Mouse (Mus musculus): ENCODE measurements at regions not wholly inside any gene's neighbourhood (a gene's known extent, or its start where the extent isn't known, plus 50 kb on each side); places are given as distances from the start of the nearest gene placed in this dataset.
"Not testable (repeated sequence)": the region's sequence is repeated elsewhere in the genome, so short reads cannot be mapped to it uniquely, and the experiment has no call there.

DNA sequence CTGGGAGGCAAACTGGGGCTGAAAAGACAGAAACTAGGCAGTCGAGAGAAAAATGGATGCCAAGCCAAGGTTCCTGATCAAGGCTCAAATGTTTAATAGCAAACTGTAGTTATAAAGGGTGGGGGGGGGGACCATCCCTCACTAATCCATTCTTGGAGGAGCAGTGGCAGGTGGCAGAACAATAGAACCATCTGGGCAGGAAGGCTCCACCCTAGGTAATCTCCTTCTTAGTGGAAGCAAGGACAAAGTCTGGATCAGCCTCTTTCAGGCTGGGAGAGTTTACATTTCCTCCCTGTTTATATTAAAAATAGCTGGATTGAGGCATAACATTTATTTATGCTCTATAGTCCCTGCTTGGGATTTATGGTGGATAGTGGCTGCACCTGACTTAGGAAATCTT, 180.8 kb downstream of the Cdh9 start:
- H3K9ac ChIP-seq (replicated peaks; ENCODE audit: low read length), result no peak overlapping the region
- 75% methylated on average over 1 of the region's 1 CpGs for WGBS
- no peak for ATAC-seq

DNA sequence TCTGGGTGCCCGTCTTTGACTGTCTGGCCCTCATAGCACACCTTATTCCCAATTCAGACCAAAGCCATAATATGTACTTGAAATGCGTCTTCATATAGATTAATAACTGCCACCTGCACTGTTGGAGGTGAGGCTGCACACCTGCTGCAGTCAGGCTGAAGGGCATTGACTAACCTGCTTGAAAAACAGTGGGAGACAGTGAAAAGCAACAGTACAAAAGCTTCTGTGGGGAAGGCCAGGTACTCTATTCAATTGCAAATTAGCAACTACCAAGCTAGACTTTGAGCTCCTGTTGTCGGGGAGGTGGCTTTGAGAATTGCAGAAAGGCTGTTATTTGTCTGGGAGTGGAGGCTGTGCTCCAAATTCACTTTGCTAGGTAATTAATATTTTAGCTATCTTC, 181.4 kb downstream of the Cdh9 start:
- not testable (repeated sequence) for H3K4me3 ChIP-seq (ENCODE audit: low read length); H3K9me3 ChIP-seq (ENCODE audit: low read length); H3K4me2 ChIP-seq (ENCODE audit: low read depth, low read length); H3K27me3 ChIP-seq (ENCODE audit: insufficient read depth, low read length); H3K36me3 ChIP-seq (ENCODE audit: insufficient read depth, low read length); H3K27ac ChIP-seq; H3K9ac ChIP-seq (replicated peaks; ENCODE audit: low read length); DNase-seq (ENCODE audit: low spot score); H3K4me1 ChIP-seq (ENCODE audit: insufficient read depth, low read length); ATAC-seq
- 77% methylated on average over 3 of the region's 3 CpGs for WGBS

More for the DNA sequence above, 180.8 kb downstream of the Cdh9 start:
- no peaks in the 10 kb centered on the region for H3K27me3 ChIP-seq (ENCODE audit: insufficient read depth, low read length)
- H3K4me2 ChIP-seq (ENCODE audit: low read depth, low read length), result no peak overlapping the region
- TF ChIP-seq CTCF (IDR thresholded peaks at IDR 0.05; ENCODE audit: low read depth), result no peak
- H3K4me1 ChIP-seq (ENCODE audit: insufficient read depth, low read length), result no peaks in the 10 kb centered on the region
- no peaks in the 10 kb centered on the region for H3K9me3 ChIP-seq (ENCODE audit: low read length)
- H3K36me3 ChIP-seq (ENCODE audit: insufficient read depth, low read length), result no peaks in the 10 kb centered on the region
- no peak for DNase-seq (ENCODE audit: low spot score)
- no peak overlapping the region for H3K4me3 ChIP-seq (ENCODE audit: low read length)
- H3K27ac ChIP-seq, result no peak overlapping the region

DNA sequence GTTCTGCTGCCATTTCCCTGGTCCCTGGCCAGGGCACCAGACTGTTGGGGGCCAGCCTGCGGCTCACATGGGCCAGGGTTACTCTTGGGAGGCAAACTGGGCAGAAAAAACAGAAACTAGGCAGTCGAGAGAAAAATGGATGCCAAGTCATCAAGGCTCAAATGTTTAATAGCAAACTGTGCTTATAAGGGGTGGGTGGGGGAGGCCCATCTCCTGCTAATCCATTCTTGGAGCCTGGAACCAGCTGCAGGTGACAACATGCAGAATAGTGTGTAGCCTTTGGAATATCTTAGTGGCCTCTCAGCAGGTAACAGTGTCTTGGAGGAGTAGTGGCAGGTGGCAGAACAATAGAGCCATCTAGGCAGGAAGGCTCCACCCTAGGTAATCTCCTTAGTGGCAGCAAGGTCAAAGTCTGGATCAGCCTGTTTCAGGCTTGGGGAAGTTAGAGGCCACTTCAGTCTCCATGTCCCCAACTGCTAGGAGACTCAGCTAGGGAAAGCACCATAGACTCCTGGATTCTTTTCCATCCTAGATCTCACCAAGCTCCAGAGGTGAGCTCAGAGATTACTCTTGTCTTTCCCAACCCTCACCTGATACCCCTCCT, 186.5 kb downstream of the Cdh9 start:
- Histone ChIP-seq H3K4me1 (ENCODE audit: insufficient read depth, low read length) (no peaks in the 10 kb centered on the region), H3K9ac (replicated peaks; ENCODE audit: low read length) (no peak overlapping the region), H3K36me3 (ENCODE audit: insufficient read depth, low read length) (no peaks in the 10 kb centered on the region), H3K27me3 (ENCODE audit: insufficient read depth, low read length) (no peaks in the 10 kb centered on the region), H3K27ac (no peak overlapping the region), H3K9me3 (ENCODE audit: low read length) (no peaks in the 10 kb centered on the region), H3K4me3 (ENCODE audit: low read length) (no peak overlapping the region), H3K4me2 (ENCODE audit: low read depth, low read length) (no peak overlapping the region)
- 45% methylated on average over 2 of the region's 2 CpGs for WGBS
- no peak for TF ChIP-seq CTCF (IDR thresholded peaks at IDR 0.05; ENCODE audit: low read depth)
- no peak for DNase-seq (ENCODE audit: low spot score)
- ATAC-seq, result no peak

DNA sequence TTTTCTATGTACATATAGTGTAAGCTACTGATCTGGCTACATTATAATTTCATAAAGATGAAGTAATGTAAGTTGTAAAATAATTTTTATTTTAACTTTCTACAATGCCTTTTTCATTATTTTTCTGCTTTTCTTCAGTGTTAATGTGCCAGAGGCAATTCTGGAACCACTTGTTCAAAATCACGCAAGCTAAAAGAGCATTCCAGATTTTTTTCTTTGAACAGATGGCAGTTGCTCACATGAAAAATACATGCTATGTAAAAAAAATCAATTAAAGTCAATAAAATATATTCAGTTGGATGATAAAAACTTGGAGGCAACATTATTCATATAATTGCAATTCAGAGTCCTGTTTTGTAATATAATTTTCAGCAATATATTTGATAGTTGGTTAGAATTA, 194.7 kb downstream of the Cdh9 start:
- no peak for TF ChIP-seq CTCF (IDR thresholded peaks at IDR 0.05; ENCODE audit: low read depth)
- Histone ChIP-seq H3K9me3 (ENCODE audit: low read length) (no peaks in the 10 kb centered on the region), H3K4me1 (ENCODE audit: insufficient read depth, low read length) (no peaks in the 10 kb centered on the region), H3K4me2 (ENCODE audit: low read depth, low read length) (no peak overlapping the region), H3K36me3 (ENCODE audit: insufficient read depth, low read length) (no peaks in the 10 kb centered on the region), H3K27me3 (ENCODE audit: insufficient read depth, low read length) (no peaks in the 10 kb centered on the region), H3K4me3 (ENCODE audit: low read length) (no peak overlapping the region), H3K9ac (replicated peaks; ENCODE audit: low read length) (no peak overlapping the region), H3K27ac (no peak overlapping the region)
- DNase-seq (ENCODE audit: low spot score) (no peak), ATAC-seq (no peak)
- WGBS, result 83% methylated on average over 1 of the region's 1 CpGs

DNA sequence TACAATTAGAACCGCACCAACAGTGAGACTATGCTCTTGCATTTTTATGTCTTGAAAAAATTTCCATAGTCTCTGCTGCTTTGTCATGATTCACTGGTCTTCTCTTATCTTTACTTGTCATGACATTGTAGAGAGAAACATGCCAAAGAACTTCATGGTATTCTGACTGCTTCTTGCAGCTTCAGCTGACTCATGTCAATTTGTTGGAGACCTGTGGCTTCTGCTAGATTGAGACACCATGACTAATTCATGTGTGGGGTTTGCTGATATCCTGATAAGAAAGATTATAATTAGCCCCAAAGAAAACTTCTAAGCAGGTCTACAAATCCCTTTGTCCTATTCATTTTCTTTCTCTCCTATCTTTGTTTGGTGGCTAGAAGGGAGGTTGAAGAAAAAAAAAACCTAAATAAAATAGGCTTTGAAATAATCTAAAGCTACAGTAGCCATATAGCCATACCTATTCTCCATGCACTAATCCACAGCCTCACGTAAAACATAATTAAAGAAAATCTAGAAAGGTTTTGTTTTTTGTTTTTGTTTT, 204.7 kb downstream of the Cdh9 start:
- H3K9me3 ChIP-seq (ENCODE audit: low read length), result no peaks in the 10 kb centered on the region
- no peaks in the 10 kb centered on the region for H3K27me3 ChIP-seq (ENCODE audit: insufficient read depth, low read length)
- no peaks in the 10 kb centered on the region for H3K36me3 ChIP-seq (ENCODE audit: insufficient read depth, low read length)
- TF ChIP-seq CTCF (IDR thresholded peaks at IDR 0.05; ENCODE audit: low read depth), result no peak
- WGBS, result 93% methylated on average over 2 of the region's 2 CpGs
- DNase-seq (ENCODE audit: low spot score), result no peak
- H3K4me1 ChIP-seq (ENCODE audit: insufficient read depth, low read length), result no peaks in the 10 kb centered on the region
- no peak overlapping the region for H3K9ac ChIP-seq (replicated peaks; ENCODE audit: low read length)
- no peak overlapping the region for H3K4me2 ChIP-seq (ENCODE audit: low read depth, low read length)
- no peak overlapping the region for H3K4me3 ChIP-seq (ENCODE audit: low read length)
- no peak overlapping the region for H3K27ac ChIP-seq
- ATAC-seq, result no peak

DNA sequence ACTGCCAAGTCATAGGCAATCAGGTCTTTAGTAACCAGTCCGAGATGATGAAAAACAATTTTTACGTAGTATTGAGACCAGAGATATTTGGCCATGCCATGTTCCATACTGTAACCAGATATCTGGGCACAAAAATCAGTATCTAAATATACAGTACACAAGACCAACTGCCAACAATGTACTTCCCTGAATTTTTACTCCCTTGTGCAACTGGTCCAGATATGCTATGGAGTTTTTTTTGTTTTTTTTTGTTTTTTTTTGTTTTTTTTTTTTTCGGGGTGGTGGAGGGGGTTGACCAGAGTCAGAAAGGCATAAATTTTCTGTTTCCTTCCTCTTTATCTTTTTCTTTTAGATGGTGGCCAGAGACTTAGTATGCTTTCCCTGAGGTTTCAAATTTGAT, 205.9 kb downstream of the Cdh9 start:
- ATAC-seq, result no peak
- no peaks in the 10 kb centered on the region for H3K36me3 ChIP-seq (ENCODE audit: insufficient read depth, low read length)
- 97% methylated on average over 3 of the region's 3 CpGs for WGBS
- H3K4me3 ChIP-seq (ENCODE audit: low read length), result no peak overlapping the region
- no peaks in the 10 kb centered on the region for H3K27me3 ChIP-seq (ENCODE audit: insufficient read depth, low read length)
- no peak overlapping the region for H3K27ac ChIP-seq
- no peak for DNase-seq (ENCODE audit: low spot score)
- no peak overlapping the region for H3K4me2 ChIP-seq (ENCODE audit: low read depth, low read length)
- H3K4me1 ChIP-seq (ENCODE audit: insufficient read depth, low read length), result no peaks in the 10 kb centered on the region
- H3K9ac ChIP-seq (replicated peaks; ENCODE audit: low read length), result no peak overlapping the region
- no peak for TF ChIP-seq CTCF (IDR thresholded peaks at IDR 0.05; ENCODE audit: low read depth)
- H3K9me3 ChIP-seq (ENCODE audit: low read length), result no peaks in the 10 kb centered on the region

DNA sequence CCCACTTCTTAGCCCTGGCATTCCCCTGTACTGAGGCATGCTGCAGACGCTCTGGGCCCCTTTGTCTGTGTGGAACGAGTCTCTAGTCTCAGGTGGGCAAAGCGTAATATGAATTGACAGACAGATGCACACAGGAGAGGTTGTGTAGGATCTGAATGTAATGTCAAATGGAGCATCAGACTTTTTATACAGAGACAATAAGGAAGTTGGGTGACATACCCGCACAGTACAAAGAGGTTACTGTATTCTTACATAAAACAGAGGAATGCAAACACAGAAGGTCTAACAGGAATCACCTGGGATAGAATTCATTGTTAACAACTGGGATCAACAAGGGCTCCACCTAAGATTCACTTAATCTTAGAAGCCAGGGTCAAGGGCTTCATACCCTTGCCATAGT, 247.3 kb downstream of the Cdh9 start:
- ATAC-seq; H3K4me3 ChIP-seq (ENCODE audit: low read length); H3K36me3 ChIP-seq (ENCODE audit: insufficient read depth, low read length); H3K27me3 ChIP-seq (ENCODE audit: insufficient read depth, low read length); DNase-seq (ENCODE audit: low spot score); H3K9me3 ChIP-seq (ENCODE audit: low read length); H3K27ac ChIP-seq; H3K4me1 ChIP-seq (ENCODE audit: insufficient read depth, low read length); H3K9ac ChIP-seq (replicated peaks; ENCODE audit: low read length); H3K4me2 ChIP-seq (ENCODE audit: low read depth, low read length): not testable (repeated sequence)
- WGBS, result 84% methylated on average over 4 of the region's 4 CpGs

Measured in hindbrain, postnatal 0 days (tissue).